Mouse (Mus musculus): ENCODE measurements around the gene Lmx1a. TPM values are rescaled to one million over a fixed set of nuclear protein-coding genes. Genes with fewer than 3 reads are reported as not detected.

The Lmx1a gene
- total RNA-seq, 2 experiments from 2014 or later = 0.11 to 0.21 TPM

- DNase-seq (ENCODE audit: low spot score) = no peak
These were observed 189.3 kb downstream of the Lmx1a start for GRCm38 (mm10) chr1:167878354-167878753.

DNA sequence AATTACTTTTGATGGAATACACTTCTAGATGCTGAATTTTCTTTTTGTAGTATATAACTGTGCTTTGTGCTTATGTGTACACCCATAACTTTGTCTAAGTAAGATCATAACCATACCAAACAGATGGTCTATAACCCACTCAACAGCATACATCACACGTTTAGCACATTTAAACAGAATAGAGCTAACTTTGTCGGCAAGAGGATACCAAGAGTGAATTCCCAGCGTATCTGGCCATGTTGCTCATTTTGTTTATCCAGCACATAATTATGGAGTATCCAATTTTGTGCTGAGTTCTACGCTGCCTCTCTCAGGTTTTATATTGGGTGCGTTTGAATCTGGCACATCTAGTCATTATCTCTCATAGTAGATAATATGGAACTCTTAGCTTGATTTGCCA, 196.7 kb downstream of the Lmx1a start:
- no peak for DNase-seq (ENCODE audit: low spot score)

DNA sequence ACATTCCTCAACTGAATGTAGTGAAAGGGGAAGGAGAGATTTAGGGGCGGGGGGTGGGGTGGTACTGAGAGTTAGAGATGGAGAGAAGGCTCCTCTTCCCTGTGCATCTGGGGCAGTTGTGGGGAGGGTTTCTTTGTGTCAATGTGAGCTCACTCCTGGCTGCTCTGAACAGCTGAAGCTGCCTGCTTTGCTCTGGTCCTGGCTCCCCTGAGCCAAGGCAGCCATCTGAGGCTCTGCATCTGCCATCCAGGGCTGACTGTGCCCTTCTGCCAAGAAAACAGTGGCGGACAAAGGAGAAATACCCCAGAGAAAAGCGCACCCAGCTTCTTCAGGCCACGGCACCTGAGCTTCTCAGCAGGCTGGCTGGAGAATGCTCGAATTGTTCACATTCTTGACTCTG, 199.1 kb downstream of the Lmx1a start:
- DNase-seq (ENCODE audit: low spot score) = no peak

- DNase-seq (ENCODE audit: low spot score) = no peak
These were observed 199.8 kb downstream of the Lmx1a start for GRCm38 (mm10) chr1:167888816-167889215.

- peak; percentile 34 for DNase-seq (ENCODE audit: low spot score)
These were observed 207.2 kb downstream of the Lmx1a start for GRCm38 (mm10) chr1:167896234-167896633.

Other genes starting within 250 kb of the Lmx1a start
- 10 to 100 TPM in 1 of 2 experiments, 1 to 10 TPM in 1; 5.1 to 19.9 TPM for gene Lrrc52, start 222.5 kb upstream of the Lmx1a start, total RNA-seq (2021)
- 10 to 100 TPM; 54.1 to 60.4 TPM for gene Rxrg, start 90.9 kb upstream of the Lmx1a start, total RNA-seq (2021)

Measured in gastrocnemius, adult 18-20 months (tissue).